Mouse (Mus musculus): ENCODE measurements around the gene Zfp617.
"Not testable (repeated sequence)": the region's sequence is repeated elsewhere in the genome, so short reads cannot be mapped to it uniquely, and the experiment has no call there.

Zfp617 gene

DNA sequence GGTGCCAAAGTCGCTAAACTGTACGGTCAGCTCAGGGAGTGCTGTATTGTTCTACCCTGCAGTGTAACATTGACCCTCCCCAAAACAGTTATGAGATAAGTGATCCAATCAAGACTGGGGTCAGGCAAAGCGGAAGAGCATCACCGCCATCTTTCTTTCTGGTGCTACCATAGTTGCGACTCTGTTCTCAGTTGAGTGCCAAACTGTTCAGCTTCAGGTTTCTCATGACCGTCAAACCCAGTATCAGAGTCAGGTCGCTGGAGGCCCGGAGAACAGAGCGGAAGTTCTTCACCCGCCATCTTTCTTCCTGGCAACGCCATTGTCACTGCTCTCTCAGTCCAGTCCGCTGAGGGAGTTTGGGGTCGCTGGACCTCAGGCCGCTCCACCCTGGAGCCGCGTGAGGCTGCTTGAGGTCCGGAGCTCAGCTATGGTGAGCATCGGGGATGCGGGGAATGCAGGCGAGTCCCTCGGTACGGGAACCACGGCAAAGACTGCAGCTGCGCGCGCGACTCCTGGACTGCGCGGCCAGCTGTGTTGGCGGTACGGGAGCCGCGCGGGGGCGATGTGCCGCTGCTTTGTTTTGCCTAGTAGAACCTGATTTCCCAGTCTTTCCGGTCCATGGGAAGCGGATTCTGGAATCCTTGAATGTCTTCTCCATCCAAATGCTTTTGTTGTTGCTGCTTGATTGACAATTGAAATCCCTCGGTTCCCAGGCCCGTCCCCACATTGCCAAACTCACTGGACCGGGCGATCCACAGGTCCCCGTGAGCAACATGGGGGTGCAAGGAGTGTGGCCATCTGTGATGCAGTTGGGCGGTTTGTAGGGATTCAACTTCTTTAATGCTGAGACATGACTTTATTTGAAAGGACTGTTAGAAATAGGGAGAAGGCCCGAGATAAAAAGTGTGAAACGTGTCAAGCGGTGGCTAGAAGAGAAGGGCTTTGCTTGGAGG lies at the start of gene Zfp617, which contains the start of gene Zfp882:
Gene Zfp617 (plus strand): TSS at position 327 of the 953 bp plus-strand sequence.
Gene Zfp882 (plus strand): TSS at position 300 of the 953 bp plus-strand sequence.
- peak; percentile 84 to 88 for DNase-seq

DNA sequence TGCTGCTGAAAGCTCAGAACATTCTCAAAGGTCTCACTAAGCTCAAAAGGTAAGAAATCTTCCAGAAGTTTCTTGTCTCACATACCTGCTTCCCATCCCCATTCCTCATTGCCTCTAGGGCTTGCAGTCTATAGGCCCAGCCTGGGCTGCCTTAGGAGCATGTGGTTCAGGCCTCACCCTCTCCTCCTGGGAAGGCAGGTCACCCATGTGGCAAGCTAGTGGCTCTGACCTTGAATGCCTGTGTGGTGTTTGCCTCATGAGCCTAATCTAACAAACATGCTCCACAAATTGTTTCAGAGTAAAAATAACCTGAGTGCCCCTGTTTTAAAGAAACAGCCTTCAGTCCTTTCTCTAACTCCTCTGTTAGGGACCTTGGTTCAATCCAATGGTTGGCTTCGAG lies 46.9 kb upstream of the Zfp617 start:
- not testable (repeated sequence) for DNase-seq

DNA sequence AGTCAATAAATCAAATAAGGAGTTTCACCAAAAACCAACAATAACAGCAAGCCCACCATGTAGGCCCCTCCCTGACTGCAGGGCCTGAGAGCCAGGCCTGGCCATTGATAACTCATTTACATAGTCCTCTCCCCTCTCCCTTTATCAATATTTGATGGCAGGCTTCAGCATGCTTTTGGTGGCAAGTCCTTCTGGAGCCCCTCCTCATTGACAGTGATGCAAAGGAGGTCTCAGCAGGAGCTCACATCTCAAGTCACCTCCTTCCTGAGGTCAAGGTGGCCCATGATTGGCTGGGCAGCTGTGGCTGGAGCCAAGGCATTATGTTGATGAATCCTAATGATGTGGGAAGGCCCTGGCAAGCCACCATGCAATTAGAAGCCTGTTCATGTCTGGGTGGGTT lies 46.4 kb upstream of the Zfp617 start:
- not testable (repeated sequence) for DNase-seq

DNA sequence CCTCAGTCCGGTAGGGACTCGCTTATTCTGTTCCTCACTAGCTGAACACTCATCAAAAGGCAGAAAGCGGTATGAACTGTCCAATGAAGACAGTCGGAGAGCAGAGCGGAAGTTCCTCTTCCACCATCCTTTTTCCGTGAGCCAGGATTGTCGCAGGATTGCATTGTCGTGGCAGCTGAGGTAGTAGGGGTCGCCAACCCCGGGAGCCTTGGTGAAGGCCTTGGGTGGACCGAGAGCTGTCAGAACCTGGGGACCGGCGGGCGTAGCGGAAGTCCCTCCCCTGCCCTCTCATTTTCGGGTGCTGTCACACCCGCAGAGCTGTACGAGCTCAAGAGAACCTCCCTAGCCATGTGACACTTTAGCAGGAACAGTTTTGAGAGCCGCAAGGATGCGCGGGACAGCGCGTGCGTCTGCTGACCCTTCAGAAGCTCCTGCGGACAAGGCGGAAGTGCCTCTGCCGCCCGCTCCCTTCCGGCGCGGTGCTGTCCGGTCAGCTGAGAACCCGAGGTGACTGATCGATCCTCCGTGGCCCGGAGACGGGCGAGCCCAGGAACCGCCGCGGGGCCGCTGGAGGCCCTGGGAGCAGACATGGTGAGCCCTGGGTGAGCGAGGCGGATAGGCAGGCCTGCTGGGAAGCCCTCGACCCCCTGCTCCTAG lies 26.7 kb upstream of the Zfp617 start, which contains the start of gene Zfp709:
Gene Zfp709 (plus strand): TSS at position 402 of the 657 bp plus-strand sequence.
- DNase-seq: peak; percentile 54 to 61

DNA sequence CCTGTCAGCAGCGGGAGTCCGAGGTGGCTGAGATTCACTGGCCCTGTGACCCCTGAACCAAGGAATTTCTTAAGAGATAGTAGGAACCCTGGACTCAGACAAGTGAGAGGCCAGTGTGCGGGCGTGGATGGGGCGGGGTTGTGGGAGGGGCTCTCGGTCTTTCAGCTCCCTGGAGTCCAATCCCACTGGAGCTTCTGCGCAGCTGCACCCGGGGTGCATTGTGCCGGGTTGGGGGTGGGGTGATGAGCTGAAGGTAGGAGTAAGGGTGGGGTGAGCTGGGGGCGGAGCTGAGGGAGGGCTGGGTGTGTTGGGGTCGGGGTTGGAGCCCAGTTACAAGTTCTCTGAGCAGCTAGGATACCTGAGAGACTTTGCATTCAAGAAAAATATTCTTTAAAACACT lies 7.8 kb upstream of the Zfp617 start:
- not testable (repeated sequence) for DNase-seq

DNA sequence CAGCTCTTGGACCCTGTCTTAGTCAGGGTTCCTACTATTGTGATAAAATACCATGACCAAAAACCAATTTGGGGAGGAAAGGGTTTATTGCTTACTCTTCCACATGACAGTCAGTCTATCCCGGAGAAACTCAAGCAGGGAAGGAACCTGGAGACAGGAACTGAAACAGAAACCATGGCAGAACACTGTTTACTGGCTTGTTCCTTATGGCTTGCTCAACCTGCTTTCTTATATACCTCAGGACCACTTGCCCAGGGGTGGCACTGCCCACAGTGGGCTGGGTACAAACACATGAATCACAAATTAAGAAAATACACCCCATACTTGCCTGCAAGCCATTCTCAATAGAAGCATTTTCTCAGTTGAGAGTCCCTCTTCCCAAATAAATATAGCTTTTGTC lies 5.4 kb upstream of the Zfp617 start:
- DNase-seq: not testable (repeated sequence)

DNA sequence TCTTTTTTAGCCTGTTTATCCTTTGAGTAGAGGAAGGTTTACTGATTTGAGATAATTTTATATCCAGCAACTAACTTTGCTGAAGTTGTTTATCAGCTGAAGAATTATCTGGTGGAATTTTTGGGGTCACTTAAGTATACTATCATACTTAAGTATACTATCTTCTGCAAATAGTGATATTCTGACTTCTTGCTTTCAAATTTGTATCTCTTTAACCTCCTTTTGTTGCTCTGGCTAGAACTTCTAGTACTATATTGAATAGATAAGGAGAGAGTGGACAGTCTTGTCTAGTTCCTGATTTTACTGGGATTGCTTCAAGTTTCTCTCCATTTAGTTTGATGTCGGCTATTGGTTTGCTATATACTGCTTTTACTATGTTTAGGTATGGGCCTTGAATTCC lies 1.6 kb upstream of the Zfp617 start:
- DNase-seq: no peak

DNA sequence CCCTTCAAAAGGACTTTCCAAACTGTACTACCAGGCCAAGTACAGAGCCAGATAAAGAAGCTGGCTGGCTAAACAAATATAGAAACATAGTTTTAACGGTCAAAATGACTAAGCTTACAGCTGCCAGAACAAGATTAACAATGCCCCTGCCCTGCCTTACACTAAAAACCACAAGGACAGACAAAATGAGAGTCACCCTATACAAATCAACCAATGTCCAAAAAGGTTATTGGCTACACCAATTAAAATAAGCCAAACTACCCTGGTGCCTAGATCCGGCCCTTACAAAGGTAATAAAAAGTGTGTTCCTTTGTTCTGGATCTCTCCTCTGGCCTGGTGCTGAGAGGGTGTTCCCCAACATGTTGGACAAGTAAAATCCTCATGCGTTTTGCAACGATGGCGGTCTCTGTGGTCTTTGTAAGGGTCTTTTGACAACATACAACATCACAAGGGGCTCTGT lies 607 bp upstream of the Zfp617 start:
- DNase-seq: no peak

DNA sequence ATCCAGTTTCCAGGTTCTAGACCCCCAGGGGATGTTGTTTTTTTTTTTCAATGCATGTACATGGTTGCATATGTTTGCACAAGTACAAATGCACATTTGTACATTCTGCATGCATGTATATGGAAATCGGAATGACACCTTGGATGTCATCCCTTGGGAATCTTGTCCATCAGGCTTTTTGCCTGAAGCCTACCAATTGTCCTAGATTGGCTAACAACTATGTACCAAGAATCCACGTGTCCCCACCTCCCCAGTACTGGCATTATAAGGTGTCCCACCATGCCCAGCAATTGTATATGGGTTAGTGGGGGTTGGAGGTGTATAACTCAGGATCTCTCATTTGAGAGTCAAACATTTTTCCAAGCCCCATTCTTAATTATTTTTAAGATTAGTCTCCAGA lies 3.9 kb downstream of the Zfp617 start:
- no peak for DNase-seq

DNA sequence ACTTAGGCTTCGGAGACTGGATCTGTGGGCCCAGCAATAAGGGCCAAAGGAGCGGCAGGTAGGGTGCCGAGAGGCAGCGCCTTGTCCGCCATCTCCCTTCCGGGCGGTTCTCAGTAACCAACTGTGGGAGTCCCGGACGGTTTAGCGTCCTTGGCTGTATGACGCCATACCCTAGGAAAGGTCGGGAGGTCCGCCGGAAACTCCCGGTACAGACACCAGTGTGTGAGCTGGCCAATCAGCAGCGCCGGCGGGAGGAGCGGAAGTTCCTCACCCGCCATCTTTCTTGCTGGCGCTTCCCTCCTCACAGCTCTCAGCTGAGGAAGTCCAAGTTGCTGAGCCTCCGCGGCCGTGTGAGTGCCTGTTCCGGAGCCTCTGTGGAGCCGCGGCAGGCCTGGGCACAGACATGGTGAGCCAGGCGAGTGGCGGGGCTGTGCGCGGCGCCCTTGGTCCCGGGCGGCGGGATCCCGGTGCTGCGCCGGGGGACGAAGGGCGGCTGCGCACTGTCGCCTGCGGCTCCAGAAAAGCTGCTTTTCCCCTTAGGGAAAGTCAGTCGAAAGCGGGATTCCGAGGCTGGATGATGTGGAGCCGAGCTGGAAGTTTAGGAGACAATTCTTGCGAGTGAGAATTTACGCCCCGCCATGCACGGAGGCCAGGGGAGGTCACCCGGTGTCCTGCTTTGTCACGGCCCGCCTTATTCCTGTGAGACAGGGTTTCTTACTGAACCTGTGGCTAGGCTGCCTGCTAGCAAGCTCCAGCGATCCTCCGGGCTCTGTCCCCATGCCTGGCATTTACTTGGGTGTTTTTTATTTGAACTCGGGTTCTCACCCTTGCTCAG lies 14.3 kb downstream of the Zfp617 start:
- DNase-seq: peak; percentile 91 to 96

DNA sequence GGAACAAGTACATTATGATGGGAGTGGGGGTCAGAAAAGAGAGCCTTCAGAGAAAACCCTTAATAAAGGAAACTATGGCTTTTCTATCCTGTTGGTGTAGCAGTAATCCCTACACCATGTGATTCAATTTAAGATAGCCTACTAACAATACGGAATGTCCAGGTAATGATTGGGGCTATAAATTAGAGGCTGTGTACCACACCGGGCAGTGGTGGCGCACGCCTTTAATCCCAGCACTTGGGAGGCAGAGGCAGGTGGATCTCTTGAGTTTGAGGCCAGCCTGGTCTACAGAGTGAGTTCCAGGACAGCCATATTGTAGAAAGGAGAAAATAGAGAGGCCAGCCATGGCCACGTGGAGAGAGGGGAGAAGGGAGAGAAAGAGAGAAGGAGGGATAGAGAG lies 17.4 kb downstream of the Zfp617 start:
- no peak for DNase-seq

DNA sequence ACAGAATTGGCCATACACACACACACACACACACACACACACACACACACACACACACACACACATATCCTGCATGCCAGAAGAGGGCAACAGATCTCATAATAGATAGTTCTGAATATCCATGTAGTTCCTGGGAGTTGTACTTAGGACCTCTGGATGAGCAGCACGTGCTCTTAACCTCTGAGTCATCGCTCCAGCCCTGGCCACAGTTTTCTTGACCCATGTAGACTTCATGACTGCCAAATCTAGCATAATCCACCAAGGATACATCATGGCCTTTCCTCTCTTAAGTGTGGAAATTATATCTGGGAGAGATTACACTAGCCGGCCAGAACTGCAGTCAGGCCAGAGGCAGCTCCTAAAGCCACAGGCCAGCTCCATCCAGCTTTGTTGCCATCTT lies 18.1 kb downstream of the Zfp617 start:
- no peak for DNase-seq

DNA sequence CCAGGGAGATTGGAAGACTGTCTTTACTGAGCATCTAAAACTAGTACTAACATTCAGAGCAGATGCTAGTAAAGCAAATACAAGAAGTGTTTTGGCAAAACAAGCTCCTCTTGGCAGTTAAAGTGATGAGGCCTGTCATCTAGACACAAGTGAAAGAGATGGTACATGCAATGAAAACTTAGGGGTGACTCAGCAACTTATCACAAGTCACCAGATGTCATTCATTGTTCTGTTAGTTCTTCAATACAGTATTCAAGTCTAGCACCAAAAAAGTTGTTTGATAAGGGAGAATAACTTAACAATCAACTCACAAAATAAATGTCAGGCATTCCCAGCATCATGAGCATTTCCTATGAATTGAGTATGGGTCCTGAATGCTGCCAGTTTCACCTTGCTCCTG lies 19.3 kb downstream of the Zfp617 start:
- no peak for DNase-seq

DNA sequence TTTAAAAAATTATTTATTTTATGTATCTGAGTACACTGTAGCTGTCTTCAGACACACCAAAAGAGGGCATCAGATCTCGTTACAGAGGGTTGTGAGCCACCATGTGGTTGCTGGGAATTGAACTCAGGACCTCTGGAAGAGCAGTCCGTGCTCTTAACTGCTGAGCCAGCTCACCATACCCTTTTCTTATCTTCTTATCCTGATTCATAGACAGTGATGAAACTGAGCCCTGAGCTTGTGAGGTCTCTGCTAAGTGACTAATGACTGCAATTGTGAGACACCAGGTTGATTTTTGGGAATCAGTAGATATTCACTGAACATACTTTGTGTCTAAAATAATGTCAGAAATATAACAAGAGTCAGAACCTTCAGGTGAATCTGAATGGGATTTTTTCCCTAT lies 29.6 kb downstream of the Zfp617 start:
- not testable (repeated sequence) for DNase-seq

DNA sequence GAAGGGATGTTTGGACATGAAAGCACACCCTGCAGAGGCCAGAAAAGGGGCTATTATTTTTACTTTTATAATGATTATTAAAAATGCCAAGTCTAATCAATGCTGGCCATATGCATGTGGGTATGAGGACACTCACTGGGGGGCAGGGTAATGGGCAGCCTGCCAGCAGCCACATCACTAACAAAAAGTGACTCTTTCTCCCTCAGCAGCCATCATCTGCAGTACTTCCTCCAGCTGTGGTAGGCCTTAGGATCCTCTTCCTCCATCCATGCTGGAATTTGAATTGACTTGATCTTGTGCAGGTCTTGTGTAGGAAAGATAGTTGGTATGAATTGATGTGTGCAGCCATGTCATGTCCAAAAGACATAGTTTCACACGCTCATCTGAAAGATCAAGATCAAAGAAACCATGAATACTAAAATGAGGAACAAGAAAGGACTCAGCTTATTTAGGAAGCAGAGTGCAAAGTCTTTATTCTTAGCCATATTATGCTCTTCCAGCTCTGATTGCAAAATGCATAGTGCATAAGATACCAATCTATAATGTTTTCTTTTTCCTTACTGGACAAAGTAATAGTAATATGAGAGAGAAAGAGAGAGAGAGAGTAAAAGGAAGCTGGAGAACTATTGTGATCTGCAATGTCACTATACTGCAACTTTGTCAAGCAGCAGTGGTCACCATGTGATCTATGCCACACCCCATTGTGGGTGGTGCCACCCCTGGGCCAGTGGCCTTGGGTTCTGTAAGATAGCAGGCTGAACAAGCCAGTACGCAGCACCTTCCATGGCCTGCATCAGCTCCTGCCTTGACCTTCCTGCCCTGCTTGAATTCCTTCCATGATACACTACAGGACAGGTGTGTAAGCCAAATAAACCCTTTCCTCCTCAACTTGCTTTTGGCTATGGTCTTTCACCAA lies 32.1 kb downstream of the Zfp617 start:
- no peak for DNase-seq

DNA sequence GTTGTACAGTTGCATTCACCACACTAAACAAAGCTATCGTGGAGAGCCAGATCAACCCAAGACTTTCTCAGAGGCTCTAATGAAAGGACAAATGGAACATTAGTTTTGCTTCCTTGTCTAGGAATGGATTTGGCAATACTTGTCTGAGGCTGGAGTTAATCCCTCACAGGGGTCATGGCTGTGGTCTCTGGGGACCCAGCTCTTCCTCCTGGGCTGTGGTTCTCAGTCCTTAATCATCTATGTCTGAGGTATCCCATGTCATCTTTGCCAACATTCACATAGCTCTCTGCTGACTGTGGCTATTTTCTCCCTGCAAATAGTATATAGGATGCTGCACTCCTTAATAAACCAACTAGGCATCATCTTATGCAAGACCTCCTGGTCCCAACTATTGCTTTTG lies 33.3 kb downstream of the Zfp617 start:
- DNase-seq: no peak

DNA sequence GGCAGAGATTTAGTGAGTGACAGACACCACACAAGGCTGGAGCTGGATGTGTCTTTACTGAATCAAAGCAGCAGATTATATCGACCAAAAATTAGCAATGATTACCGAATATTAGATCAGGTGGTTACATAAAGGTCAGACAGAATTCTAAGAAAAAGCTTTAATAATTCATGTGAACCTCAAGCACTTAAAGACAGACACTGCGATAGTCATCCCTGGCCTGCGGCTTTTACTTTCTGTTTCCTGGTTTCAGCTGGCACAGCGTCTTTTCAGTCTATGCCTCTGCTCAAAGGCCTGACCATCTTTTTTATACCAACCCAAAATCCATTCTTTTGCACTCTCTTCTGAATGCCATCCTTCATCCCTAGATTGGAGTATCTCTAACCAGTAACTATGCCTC lies 40.2 kb downstream of the Zfp617 start:
- DNase-seq: no peak

DNA sequence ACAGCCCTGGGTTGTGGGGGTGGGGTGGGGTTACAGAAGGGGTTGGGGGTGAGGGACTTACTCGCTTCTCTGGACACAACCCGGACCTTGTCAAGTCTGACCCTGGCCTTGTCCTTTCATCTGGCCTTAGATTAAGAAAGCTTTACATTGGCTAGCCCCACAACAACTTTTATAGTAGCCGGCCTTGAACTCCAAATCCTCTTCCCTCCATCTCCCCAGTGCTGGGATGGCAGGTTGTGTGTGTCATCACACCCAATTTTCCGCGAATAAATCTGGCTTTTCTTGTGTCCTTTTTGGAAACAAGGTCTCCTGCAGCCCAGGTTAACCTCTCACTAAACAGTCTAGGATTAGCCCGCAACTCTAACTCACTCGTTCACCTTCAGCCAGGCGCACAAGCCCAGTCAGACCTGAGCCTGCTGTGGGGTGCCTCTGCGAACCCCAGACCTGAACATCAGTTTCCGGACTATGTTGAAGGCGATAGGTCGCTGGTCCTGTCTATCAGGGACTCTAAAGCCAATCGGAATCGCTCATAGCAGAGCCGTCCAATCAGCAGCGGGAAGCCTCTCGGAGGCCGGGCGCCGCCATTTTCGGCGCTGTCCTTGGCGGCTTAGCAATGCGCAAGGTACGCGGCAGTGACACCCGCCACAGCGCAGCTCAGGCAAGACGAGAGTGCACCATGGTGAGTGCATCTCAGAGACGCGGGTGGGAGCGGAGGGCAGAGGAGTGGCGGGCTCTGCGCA lies 42.2 kb downstream of the Zfp617 start, which contains the start of gene Zfp961:
Gene Zfp961 (plus strand): TSS at position 557 of the 740 bp plus-strand sequence.
- DNase-seq: peak; percentile 98

DNA sequence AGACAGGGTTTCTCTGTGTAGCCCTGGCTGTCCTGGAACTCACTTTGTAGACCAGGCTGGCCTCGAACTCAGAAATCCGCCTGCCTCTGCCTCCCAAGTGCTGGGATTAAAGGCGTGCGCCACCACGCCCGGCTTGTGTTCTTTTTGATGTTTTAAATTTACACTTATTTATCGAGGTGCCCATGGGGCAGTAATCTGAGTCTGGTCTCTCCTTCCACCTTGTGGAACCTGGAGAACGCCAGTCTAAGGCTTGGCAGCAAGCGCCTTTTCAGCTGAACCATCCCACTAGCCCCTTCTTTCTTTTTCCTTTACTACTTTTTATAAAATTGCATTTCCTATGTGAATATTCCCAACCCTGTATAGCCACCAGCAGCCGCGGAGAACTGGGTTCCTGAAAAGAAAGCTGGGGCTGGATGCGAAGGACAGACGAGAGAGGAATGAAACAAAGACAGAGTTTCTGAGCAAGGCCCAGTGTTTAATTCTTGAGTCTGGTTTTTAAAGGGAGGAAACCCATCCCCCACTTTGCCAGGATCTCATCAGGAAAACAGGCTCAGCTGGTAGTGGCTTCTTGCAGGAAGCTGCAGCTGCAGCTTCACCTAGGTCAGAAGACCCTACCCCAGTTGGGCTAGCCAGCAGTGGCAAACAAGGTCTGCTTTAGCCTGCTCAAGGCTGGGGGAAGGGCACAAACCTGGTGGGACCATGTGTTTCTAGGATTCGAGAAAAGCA lies 43.2 kb downstream of the Zfp617 start:
- DNase-seq: peak; percentile 18 to 19

DNA sequence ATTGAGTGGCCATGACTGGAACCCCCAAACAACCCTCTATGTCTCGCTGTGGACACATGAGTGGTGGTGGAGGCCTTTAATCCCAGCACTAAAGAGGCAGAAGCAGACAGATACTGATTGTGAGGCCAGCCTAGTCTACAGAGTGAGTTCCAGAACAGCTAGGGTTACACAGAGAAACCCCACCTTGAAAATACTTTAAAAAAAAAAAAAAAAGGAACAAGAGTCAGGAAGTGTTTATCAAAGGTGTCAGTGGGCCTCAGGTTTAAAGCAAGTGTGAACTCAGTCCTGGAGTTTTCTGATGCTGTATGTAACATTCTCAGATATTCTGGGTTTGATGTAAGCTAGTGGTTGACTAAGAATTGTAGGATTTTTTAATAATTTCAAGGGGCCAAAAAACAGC lies 44.1 kb downstream of the Zfp617 start:
- DNase-seq: no peak
